Mouse (Mus musculus) embryonic facial prominence, embryonic 11.5 days (tissue): ENCODE data around the gene Rhbg. TPM values are rescaled to one million over a fixed set of nuclear protein-coding genes. Genes with fewer than 3 reads are reported as not detected.
A peak's percentile ranks its signal among the peaks of the same experiment; 100 is the strongest.

Source experiments
- ATAC-seq: fragments of 200-750 bp; cut with Nextera tagmentation; replicated peaks from 2 replicates; pipeline ENCODE4 v1.8.0; 2017; ENCODE audit warnings: low read depth; ENCODE audit not compliant: insufficient number of reproducible peaks, low FRiP score, low TSS enrichment
- DNase-seq: peaks from one replicate; pipeline ENCODE4 v3.0.0-alpha.2; 2015; ENCODE audit warnings: low spot score
- H3K27ac ChIP-seq: fragments of 300-500 bp; sonication (generic); replicated peaks from 2 replicates; pipeline ENCODE4 v1.5.1; 2014; ENCODE audit warnings: mild to moderate bottlenecking, low read depth, low read length, control low read depth
- H3K27me3 ChIP-seq: fragments of 300-500 bp; sonication (generic); 2 replicates; pipeline ENCODE4 v1.6.1; 2014; ENCODE audit warnings: mild to moderate bottlenecking, low read length, moderate library complexity, mixed read lengths; ENCODE audit not compliant: control insufficient read depth, insufficient read depth
- H3K36me3 ChIP-seq: fragments of 300-500 bp; sonication (generic); replicated peaks from 2 replicates; pipeline ENCODE4 v1.6.1; 2014; ENCODE audit warnings: low read depth, mild to moderate bottlenecking, low read length, moderate library complexity, mixed read lengths; ENCODE audit not compliant: control insufficient read depth, insufficient read depth
- H3K4me1 ChIP-seq: fragments of 300-500 bp; sonication (generic); 2 replicates; pipeline ENCODE4 v1.6.1; 2014; ENCODE audit warnings: low read length, mixed read lengths; ENCODE audit not compliant: control insufficient read depth, insufficient read depth
- H3K4me2 ChIP-seq: fragments of 300-500 bp; sonication (generic); 2 replicates; pipeline ENCODE4 v1.6.1; 2014; ENCODE audit warnings: low read depth, mild to moderate bottlenecking, control low read depth, low read length, moderate library complexity
- H3K4me3 ChIP-seq: fragments of 300-500 bp; sonication (generic); 2 replicates; pipeline ENCODE4 v1.5.1; 2014; ENCODE audit warnings: low read depth, low read length, control low read depth
- H3K9ac ChIP-seq: fragments of 300-500 bp; sonication (generic); replicated peaks from 2 replicates; pipeline ENCODE4 v1.6.1; 2014; ENCODE audit warnings: mild to moderate bottlenecking, control low read depth, low read length
- H3K9me3 ChIP-seq: fragments of 300-500 bp; sonication (generic); replicated peaks from 2 replicates; pipeline ENCODE4 v1.6.1; 2016; ENCODE audit warnings: mild to moderate bottlenecking, low read length, inconsistent platforms, mixed read lengths; ENCODE audit not compliant: control insufficient read depth
- WGBS: fragments of 180-500 bp; shearing (Covaris S2); extraction: QIAGEN DNeasy Blood & Tissue Kit; methylation state at CpG from one replicate; pipeline ENCODE4 v1.1.7; 2014; 5-methylcytosine and 5-hydroxymethylcytosine counted together
- microRNA-seq: library from miRNA; unstranded; fragments of <30 nt; microRNA quantifications from one replicate; pipeline ENCODE4, GENCODE M21; 2016; ENCODE audit warnings: borderline number of aligned reads
- polyA plus RNA-seq: library from polyadenylated mRNA; unstranded; fragments of >200 nt; fragmentation: Nextera tagmentation; extraction: Ambion mirVana; gene quantifications from 2 replicates; pipeline ENCODE4 v1.2.1, GENCODE M21; 2014

The Rhbg gene
- polyA plus RNA-seq, 1 experiment from 2014 or later = 0.25 TPM

GRCm38 (mm10) chr3:88198505-88199020, 55.9 kb downstream of the Rhbg start:
- WGBS = 2% methylated on average over 9 of the region's 9 CpGs
- Histone ChIP-seq H3K27me3 (peaks cover 71% of the 10 kb centered on the region), H3K27ac (no peak overlapping the region), H3K4me2 (no peak overlapping the region), H3K4me1 (no peaks in the 10 kb centered on the region; the same call in 1 of the 2 replicates), H3K4me3 (no peak overlapping the region), H3K36me3 (no peaks in the 10 kb centered on the region), H3K9me3 (no peaks in the 10 kb centered on the region), H3K9ac (no peak overlapping the region)
- no peak for ATAC-seq
- DNase-seq = no peak

DNA sequence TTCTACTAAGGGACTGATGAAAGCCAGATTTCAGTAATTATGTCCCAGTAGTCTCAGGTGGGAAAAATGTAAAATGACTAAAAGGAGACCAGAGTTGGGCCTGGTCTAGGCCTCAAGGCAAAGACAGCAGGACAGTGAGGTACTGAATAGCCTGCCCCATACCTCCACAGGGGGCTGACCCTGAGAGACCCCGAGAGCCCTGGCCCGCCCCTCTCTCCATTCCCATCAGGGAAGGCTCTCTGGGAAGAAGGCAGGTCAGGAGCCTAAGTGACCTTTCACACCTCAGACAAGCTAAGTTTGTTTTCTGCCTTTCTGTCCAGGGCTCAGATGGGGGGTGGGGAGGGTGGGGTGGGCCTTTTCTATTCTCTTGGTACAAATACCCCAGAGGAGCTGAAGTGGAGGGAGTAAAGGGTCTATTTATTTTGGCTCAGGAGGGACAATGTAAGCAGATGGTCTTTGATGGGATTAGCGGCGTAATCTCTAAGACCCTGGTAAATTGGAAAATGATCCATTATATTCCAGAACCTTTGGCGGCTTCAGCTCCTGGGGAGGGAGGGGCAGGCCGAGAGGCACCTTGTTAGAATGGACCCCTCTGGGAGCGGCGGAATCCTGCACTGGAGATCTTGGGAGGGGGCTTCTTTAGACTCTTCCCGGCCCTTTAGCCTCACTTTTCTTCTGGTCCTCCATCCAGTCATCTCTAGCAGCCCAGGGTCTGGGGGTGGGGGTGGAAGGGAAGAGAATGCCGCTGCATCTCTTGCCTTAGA, 56.6 kb downstream of the Rhbg start:
- 1% methylated on average over 10 of the region's 10 CpGs for WGBS
- Histone ChIP-seq H3K27ac (no peak overlapping the region), H3K9ac (no peak overlapping the region), H3K4me3 (no peak overlapping the region), H3K4me1 (no peaks in the 10 kb centered on the region; the same call in 1 of the 2 replicates), H3K27me3 (peaks cover 69% of the 10 kb centered on the region), H3K9me3 (no peaks in the 10 kb centered on the region), H3K36me3 (no peaks in the 10 kb centered on the region), H3K4me2 (no peak overlapping the region)
- ATAC-seq (no peak), DNase-seq (no peak)

Small RNA genes lying within 50 kb of the gene (microRNA-seq; reads per million reads assigned to microRNA genes)
- not detected for gene Gm25641
- 8.0 reads per million, percentile 9 among the genes with 10 or more reads in this experiment for gene Mir3093
- gene Mir9-1 = not detected

Other genes with a start within 250 kb of the Rhbg start
- 0.32 TPM in 1 of 2 replicates, not detected in the other for gene Hapln2, start 227.1 kb downstream of the Rhbg start, polyA plus RNA-seq
- 34.7 and 37.8 TPM in 2 replicates for gene Gpatch4, start 211.6 kb downstream of the Rhbg start, polyA plus RNA-seq
- gene Naxe, start 196.2 kb downstream of the Rhbg start, polyA plus RNA-seq = 157 and 169 TPM in 2 replicates
- 0.08 and 0.11 TPM in 2 replicates for gene Ttc24, start 176.4 kb downstream of the Rhbg start, polyA plus RNA-seq
- 17.8 and 18.1 TPM in 2 replicates for gene Iqgap3, start 172.7 kb downstream of the Rhbg start, polyA plus RNA-seq
- 11.5 and 12.5 TPM in 2 replicates for gene Mef2d, start 112.3 kb downstream of the Rhbg start, polyA plus RNA-seq
- gene Gm38392, start 32.5 kb upstream of the Rhbg start, polyA plus RNA-seq = 0.36 TPM in 1 of 2 replicates, not detected in the other
- 9.8 and 13.1 TPM in 2 replicates for gene Tsacc, start 42.3 kb upstream of the Rhbg start, polyA plus RNA-seq
- 784 and 788 TPM in 2 replicates for gene Cct3, start 42.4 kb upstream of the Rhbg start, polyA plus RNA-seq
- gene Glmp, start 70.3 kb upstream of the Rhbg start, polyA plus RNA-seq = 77.9 and 87.3 TPM in 2 replicates
- 2.1 and 2.8 TPM in 2 replicates for gene Tmem79, start 81.4 kb upstream of the Rhbg start, polyA plus RNA-seq
- gene Smg5, start 81.6 kb upstream of the Rhbg start, polyA plus RNA-seq = 33.3 and 39.3 TPM in 2 replicates
- 0.60 and 0.82 TPM in 2 replicates for gene Paqr6, start 109.9 kb upstream of the Rhbg start, polyA plus RNA-seq
- gene Bglap3, start 118.0 kb upstream of the Rhbg start, polyA plus RNA-seq = 0.32 TPM in 1 of 2 replicates, not detected in the other
- gene Bglap2, start 124.0 kb upstream of the Rhbg start, polyA plus RNA-seq = not detected in 2 replicates
- gene Bglap, start 129.8 kb upstream of the Rhbg start, polyA plus RNA-seq = 0.57 TPM in 1 of 2 replicates, not detected in the other
- 157 and 161 TPM in 2 replicates for gene Pmf1, start 155.6 kb upstream of the Rhbg start, polyA plus RNA-seq
- 17.1 and 19.2 TPM in 2 replicates for gene Slc25a44, start 170.4 kb upstream of the Rhbg start, polyA plus RNA-seq
- 5.3 and 6.5 TPM in 2 replicates for gene Sema4a, start 206.5 kb upstream of the Rhbg start, polyA plus RNA-seq